Mouse (Mus musculus) erythroblast, embryonic 14.5 days (primary cell): Measurements from ENCODE around the gene Oip5.

Experiments
- GATA1 ChIP-seq: IDR thresholded peaks from 2 replicates; pipeline ENCODE4 v1.6.1; 2012; ENCODE audit warnings: low read length, inconsistent platforms, mixed read lengths
- TAL1 ChIP-seq: IDR thresholded peaks from 3 replicates; pipeline ENCODE4 v1.6.1; 2012; ENCODE audit warnings: low read length, inconsistent platforms, mixed read lengths

DNA sequence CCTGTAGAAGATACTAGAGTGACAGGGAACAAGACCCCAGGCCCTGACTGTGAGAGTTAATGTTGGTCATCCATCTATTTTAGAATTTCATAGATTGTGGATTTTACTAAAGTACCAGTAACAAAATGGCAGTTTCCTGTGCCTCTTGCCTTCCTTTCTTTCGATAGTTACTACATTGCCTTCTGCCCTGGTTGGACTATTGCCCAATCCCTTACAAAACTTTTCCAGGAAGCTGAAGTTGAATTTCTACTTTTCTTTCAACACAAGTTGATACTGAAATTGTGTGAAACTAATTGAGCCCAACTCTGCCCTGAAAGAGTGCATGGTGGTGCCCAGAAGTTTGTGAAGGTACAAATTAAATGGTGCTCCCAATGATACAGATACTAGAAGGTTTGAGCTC, 45.8 kb downstream of the Oip5 start:
- TF ChIP-seq GATA1 (no peak), TAL1 (no peak)
